Mouse (Mus musculus) heart, embryonic 11.5 days (tissue): Measurements from ENCODE around the gene Tmem109. TPM values are rescaled to one million over a fixed set of nuclear protein-coding genes. Genes with fewer than 3 reads are reported as not detected.

Source experiments
- ATAC-seq: fragments of 200-750 bp; cut with Nextera tagmentation; replicated peaks from 2 replicates; pipeline ENCODE4 v1.8.0; 2017; ENCODE audit warnings: moderate library complexity; ENCODE audit not compliant: insufficient number of reproducible peaks, low FRiP score, low TSS enrichment
- H3K27ac ChIP-seq: fragments of 300-500 bp; sonication (generic); 2 replicates; pipeline ENCODE4 v1.5.1; 2014; ENCODE audit warnings: mild to moderate bottlenecking, low read depth, low read length
- H3K27me3 ChIP-seq: fragments of 300-500 bp; sonication (generic); 2 replicates; pipeline ENCODE4 v1.6.1; 2014; ENCODE audit warnings: mild to moderate bottlenecking, low read length, mixed read lengths; ENCODE audit not compliant: control insufficient read depth, insufficient read depth
- H3K36me3 ChIP-seq: fragments of 300-500 bp; sonication (generic); 2 replicates; pipeline ENCODE4 v1.6.1; 2014; ENCODE audit warnings: mild to moderate bottlenecking, low read length, moderate library complexity, mixed read lengths; ENCODE audit not compliant: control insufficient read depth, insufficient read depth
- H3K4me1 ChIP-seq: fragments of 300-500 bp; sonication (generic); 2 replicates; pipeline ENCODE4 v1.6.1; 2014; ENCODE audit warnings: low read length; ENCODE audit not compliant: control insufficient read depth, insufficient read depth
- H3K4me2 ChIP-seq: fragments of 300-500 bp; sonication (generic); 2 replicates; pipeline ENCODE4 v1.6.1; 2014; ENCODE audit warnings: mild to moderate bottlenecking, moderate library complexity
- H3K4me3 ChIP-seq: fragments of 300-500 bp; sonication (generic); 2 replicates; pipeline ENCODE4 v1.5.1; 2014; ENCODE audit warnings: low read depth, low read length
- H3K9ac ChIP-seq: fragments of 300-500 bp; sonication (generic); 2 replicates; pipeline ENCODE4 v1.6.1; 2014; ENCODE audit warnings: mild to moderate bottlenecking, low read depth, low read length, moderate library complexity
- H3K9me3 ChIP-seq: fragments of 300-500 bp; sonication (generic); replicated peaks from 2 replicates; pipeline ENCODE4 v1.6.1; 2016; ENCODE audit warnings: low read length; ENCODE audit not compliant: control insufficient read depth
- WGBS: fragments of 180-500 bp; shearing (Covaris S2); extraction: QIAGEN DNeasy Blood & Tissue Kit; methylation state at CpG from one replicate; pipeline ENCODE4 v1.1.7; 2014; ENCODE audit not compliant: insufficient replicate concordance; 5-methylcytosine and 5-hydroxymethylcytosine counted together
- polyA plus RNA-seq: library from polyadenylated mRNA; unstranded; fragments of >200 nt; fragmentation: Nextera tagmentation; extraction: Ambion mirVana; gene quantifications from 2 replicates; pipeline ENCODE4 v1.2.1, GENCODE M21; 2014

Tmem109 gene
- polyA plus RNA-seq, 1 experiment from 2014 or later = 66.7 TPM

- 44% methylated on average over 5 of the region's 5 CpGs for WGBS
These were observed 34.7 kb upstream of the Tmem109 start for GRCm38 (mm10) chr19:10916506-10916905.

GRCm38 (mm10) chr19:10914870-10915269 is 33.1 kb upstream of the Tmem109 start:
- H3K36me3 ChIP-seq = no peaks in the 10 kb centered on the region
- H3K4me3 ChIP-seq = no peak overlapping the region
- no peaks in the 10 kb centered on the region for H3K9me3 ChIP-seq
- ATAC-seq = no peak
- 67% methylated on average over 2 of the region's 2 CpGs for WGBS
- H3K9ac ChIP-seq = no peak overlapping the region
- H3K4me1 ChIP-seq = peaks cover 15% of the 10 kb centered on the region
- peak overlapping the region; percentile 50 for H3K27ac ChIP-seq
- H3K27me3 ChIP-seq = no peaks in the 10 kb centered on the region
- H3K4me2 ChIP-seq = no peak overlapping the region

More at GRCm38 (mm10) chr19:10916506-10916905, 34.7 kb upstream of the Tmem109 start:
- H3K27ac ChIP-seq = no peak overlapping the region
- H3K9ac ChIP-seq = no peak overlapping the region
- ATAC-seq = no peak
- no peak overlapping the region for H3K4me3 ChIP-seq
- peaks cover 15% of the 10 kb centered on the region for H3K4me1 ChIP-seq
- H3K9me3 ChIP-seq = no peaks in the 10 kb centered on the region
- H3K36me3 ChIP-seq = no peaks in the 10 kb centered on the region
- no peak overlapping the region for H3K4me2 ChIP-seq
- 0 out of 2 replicates have a peak, but pooled peaks cover 2% of the 10 kb centered on the region for H3K27me3 ChIP-seq

- H3K36me3 ChIP-seq = no peaks in the 10 kb centered on the region
- H3K9me3 ChIP-seq = no peaks in the 10 kb centered on the region
- 39% methylated on average over 7 of the region's 7 CpGs for WGBS
- H3K9ac ChIP-seq = 0 out of 2 replicates have a peak overlapping the region, but pooled peaks have one; percentile 24
- H3K4me2 ChIP-seq = peak overlapping the region; percentile 8; the same call in 1 of the 2 replicates
- no peak for ATAC-seq
- H3K27ac ChIP-seq = peak overlapping the region; percentile 50
- no peaks in the 10 kb centered on the region for H3K27me3 ChIP-seq
- no peak overlapping the region for H3K4me3 ChIP-seq
- H3K4me1 ChIP-seq = peaks cover 20% of the 10 kb centered on the region
These were observed 32.5 kb upstream of the Tmem109 start for GRCm38 (mm10) chr19:10914291-10914690.

GRCm38 (mm10) chr19:10909087-10909721 is 27.4 kb upstream of the Tmem109 start:
- 53% methylated on average over 6 of the region's 6 CpGs for WGBS
- H3K9me3 ChIP-seq = no peaks in the 10 kb centered on the region
- H3K27ac ChIP-seq = peak overlapping the region; percentile 78
- peaks cover 35% of the 10 kb centered on the region for H3K4me1 ChIP-seq
- 0 out of 2 replicates have a peak, but pooled peaks cover 3% of the 10 kb centered on the region for H3K36me3 ChIP-seq
- ATAC-seq = no peak
- no peak overlapping the region; the same call in 1 of the 2 replicates for H3K4me2 ChIP-seq
- no peaks in the 10 kb centered on the region for H3K27me3 ChIP-seq
- peak overlapping the region; percentile 39; the same call in 1 of the 2 replicates for H3K9ac ChIP-seq
- no peak overlapping the region for H3K4me3 ChIP-seq

- Histone ChIP-seq H3K36me3 (peaks cover 11% of the 10 kb centered on the region), H3K4me1 (peaks cover 33% of the 10 kb centered on the region), H3K4me3 (no peak overlapping the region), H3K27ac (no peak overlapping the region), H3K9ac (0 out of 2 replicates have a peak overlapping the region, but pooled peaks have one; percentile 24), H3K4me2 (no peak overlapping the region), H3K9me3 (no peaks in the 10 kb centered on the region), H3K27me3 (no peaks in the 10 kb centered on the region)
- ATAC-seq = no peak
- WGBS = 48% methylated on average over 3 of the region's 3 CpGs
These were observed 26.1 kb upstream of the Tmem109 start for GRCm38 (mm10) chr19:10907891-10908290.

- ATAC-seq = no peak
- 45% methylated on average over 5 of the region's 5 CpGs for WGBS
- Histone ChIP-seq H3K4me1 (peaks cover 33% of the 10 kb centered on the region), H3K4me2 (peak overlapping the region; percentile 19; the same call in 1 of the 2 replicates), H3K9ac (peak overlapping the region; percentile 56), H3K36me3 (peaks cover 29% of the 10 kb centered on the region), H3K9me3 (no peaks in the 10 kb centered on the region), H3K27ac (peak overlapping the region; percentile 84), H3K27me3 (no peaks in the 10 kb centered on the region), H3K4me3 (no peak overlapping the region)
These were observed 23.9 kb upstream of the Tmem109 start for GRCm38 (mm10) chr19:10905728-10906000.

- peaks cover 34% of the 10 kb centered on the region for H3K36me3 ChIP-seq
These were observed 23.3 kb upstream of the Tmem109 start for GRCm38 (mm10) chr19:10904927-10905727.

GRCm38 (mm10) chr19:10904512-10904911 is 22.7 kb upstream of the Tmem109 start:
- Histone ChIP-seq H3K36me3 (peaks cover 38% of the 10 kb centered on the region), H3K4me1 (peaks cover 30% of the 10 kb centered on the region), H3K4me2 (no peak overlapping the region), H3K27me3 (no peaks in the 10 kb centered on the region), H3K9me3 (no peaks in the 10 kb centered on the region), H3K27ac (peak overlapping the region; percentile 84; the same call in 1 of the 2 replicates), H3K9ac (no peak overlapping the region), H3K4me3 (no peak overlapping the region)
- no peak for ATAC-seq
- 81% methylated on average over 5 of the region's 5 CpGs for WGBS

More at GRCm38 (mm10) chr19:10904927-10905727, 23.3 kb upstream of the Tmem109 start:
- Histone ChIP-seq H3K27ac (peak overlapping the region; percentile 84), H3K9ac (peak overlapping the region; percentile 56; the same call in 1 of the 2 replicates), H3K4me3 (no peak overlapping the region), H3K4me1 (peaks cover 33% of the 10 kb centered on the region), H3K4me2 (peak overlapping the region; percentile 19; the same call in 1 of the 2 replicates), H3K27me3 (no peaks in the 10 kb centered on the region), H3K9me3 (no peaks in the 10 kb centered on the region)
- 27% methylated on average over 7 of the region's 7 CpGs for WGBS
- no peak; the same call in 1 of the 2 replicates for ATAC-seq
